Mouse (Mus musculus): ENCODE results near the gene Tnrc6c.
A peak's percentile ranks its signal among the peaks of the same experiment; 100 is the strongest.

Tnrc6c gene

DNA sequence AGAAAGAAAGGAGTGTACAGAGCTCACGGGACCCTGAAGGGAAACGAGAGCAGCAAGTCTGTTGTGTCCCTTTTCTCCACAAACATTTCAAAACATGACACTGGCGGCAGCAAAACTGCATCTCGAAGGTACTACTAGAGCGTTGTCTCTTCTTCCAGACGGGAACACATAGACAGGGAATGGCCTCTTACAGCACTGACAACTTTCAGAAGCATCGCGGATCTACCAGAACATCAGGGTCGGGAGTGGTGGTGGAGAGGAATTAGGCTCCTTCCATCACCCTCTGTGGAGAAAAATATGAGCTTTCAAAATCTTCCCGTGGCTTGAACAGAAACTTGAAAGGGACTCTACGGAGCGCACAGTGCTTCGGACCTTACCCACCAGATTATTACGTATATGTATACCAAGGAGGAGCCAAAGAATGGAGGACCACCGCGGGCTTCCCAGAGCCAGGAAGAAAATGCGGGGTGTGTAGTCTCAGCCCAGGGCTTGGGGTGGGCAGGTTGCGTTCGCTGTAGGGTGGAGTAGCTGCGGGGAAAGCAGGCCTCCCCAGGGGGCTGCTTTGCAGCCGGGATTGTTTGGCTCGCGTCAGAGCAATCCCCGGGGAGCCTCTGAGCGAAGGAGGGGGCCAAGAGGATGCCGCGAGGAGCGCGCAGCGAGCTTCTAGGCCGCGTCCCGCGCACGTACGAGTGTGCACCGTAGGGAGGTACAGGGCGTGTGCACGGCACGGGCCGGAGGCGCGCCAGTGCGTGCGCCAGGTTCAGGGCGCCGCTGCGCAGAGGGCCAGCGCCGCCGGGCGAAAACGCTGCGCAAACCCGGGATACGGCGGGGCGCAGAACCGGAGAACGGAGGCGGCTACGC lies at the start of gene Tnrc6c:
Tnrc6c (plus strand) TSS at position 799 of the 861 bp plus-strand sequence.
- peak; percentile 75 for DNase-seq (ENCODE audit: low read depth, low spot score)

DNA sequence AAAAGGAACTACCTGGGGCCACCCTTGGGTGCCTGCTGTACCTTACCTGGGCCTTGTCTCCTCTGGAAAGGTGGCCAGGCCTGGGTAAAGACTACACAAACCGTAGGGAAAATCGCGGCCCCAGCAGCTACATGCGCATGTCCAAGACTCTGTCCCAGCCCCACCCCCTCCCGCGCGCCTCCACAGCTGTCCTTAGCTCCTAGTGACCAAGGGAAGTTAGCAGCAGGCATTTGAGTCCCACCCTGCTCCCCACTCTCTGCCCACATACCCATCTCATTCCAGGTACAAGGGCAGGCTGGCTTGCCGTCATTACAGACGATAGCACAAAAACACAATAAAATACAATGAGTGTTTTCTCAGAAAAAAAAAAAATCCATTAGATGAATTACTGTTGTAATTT lies 48.0 kb upstream of the Tnrc6c start:
- DNase-seq (ENCODE audit: low read depth, low spot score) = no peak

DNA sequence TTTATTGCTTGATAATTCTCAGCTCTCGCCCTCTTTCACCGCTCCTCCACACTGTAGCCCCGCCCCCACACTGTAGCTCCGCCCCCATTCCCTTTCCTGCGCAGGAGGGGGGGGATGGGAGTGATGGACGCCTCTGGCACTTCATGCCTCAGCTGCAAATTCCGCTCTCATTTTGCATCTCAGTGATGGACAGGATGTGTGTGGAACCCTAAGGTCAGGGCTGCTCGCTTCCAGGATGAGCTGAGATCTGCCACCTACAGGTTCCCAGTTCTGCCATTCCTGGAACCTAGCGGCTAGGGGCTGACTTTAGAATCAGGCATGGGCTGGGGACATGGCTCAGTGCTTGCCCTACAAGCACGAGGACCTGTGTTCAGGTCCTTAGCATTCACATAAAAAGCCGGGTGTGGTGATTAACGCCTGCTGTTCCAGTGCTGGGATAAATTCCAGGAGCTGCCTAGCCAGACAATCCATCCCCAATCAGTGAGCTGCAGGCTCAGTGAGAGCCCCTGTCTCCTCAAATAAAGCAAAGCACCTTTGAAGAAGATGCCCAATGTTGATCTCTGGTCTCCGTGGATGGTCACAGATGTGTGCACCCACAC lies 47.4 kb upstream of the Tnrc6c start:
- no peak for DNase-seq (ENCODE audit: low read depth, low spot score)

- DNase-seq (ENCODE audit: low read depth, low spot score) = no peak
Observed at GRCm38 (mm10) chr11:117608141-117608789, 45.8 kb upstream of the Tnrc6c start.

- DNase-seq (ENCODE audit: low read depth, low spot score) = no peak
Observed at GRCm38 (mm10) chr11:117608976-117609375, 45.1 kb upstream of the Tnrc6c start.

- no peak for DNase-seq (ENCODE audit: low read depth, low spot score)
Observed at GRCm38 (mm10) chr11:117610589-117610988, 43.5 kb upstream of the Tnrc6c start.

- peak; percentile 90 for DNase-seq (ENCODE audit: low read depth, low spot score)
Observed at GRCm38 (mm10) chr11:117611068-117611467, 43.0 kb upstream of the Tnrc6c start.

DNA sequence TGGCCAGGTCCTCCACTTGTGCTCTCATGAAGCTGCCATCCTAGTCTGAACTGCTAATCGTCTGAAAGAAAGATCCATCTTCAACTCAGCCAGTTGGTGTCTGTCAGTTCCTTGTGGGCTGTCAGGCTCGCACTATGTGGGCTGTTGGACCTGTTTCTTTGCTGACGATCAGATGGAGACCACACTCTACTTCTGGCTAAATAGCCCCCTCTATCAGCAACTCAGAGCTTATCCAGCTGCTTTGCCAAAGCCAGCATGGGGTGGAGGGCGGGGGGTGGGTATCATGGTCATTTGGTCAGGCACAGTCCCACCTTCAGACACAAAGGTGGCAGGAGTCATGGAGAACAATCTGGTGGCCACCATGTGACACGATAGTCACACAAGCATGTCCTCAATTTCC lies 42.2 kb upstream of the Tnrc6c start:
- no peak for DNase-seq (ENCODE audit: low read depth, low spot score)

DNA sequence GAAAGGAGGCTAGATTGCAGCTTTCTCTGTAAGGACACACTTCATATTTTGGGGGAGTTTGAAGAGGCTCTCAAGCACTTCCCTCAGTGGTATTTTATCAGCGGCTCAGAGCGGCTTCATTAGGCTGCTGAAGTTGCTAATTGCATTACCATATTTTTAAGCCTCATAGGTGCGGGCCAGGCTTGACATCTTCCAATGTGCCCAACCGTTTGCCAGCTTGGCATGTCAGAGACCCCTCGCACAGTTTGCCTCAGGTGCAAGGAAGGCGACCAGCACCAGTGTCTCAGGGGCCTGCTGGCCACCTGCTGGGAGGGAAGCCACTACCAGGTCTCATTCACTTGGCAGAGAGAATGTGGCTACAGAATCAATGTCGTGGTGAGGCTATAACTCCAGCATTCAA lies 41.2 kb upstream of the Tnrc6c start:
- no peak for DNase-seq (ENCODE audit: low read depth, low spot score)

DNA sequence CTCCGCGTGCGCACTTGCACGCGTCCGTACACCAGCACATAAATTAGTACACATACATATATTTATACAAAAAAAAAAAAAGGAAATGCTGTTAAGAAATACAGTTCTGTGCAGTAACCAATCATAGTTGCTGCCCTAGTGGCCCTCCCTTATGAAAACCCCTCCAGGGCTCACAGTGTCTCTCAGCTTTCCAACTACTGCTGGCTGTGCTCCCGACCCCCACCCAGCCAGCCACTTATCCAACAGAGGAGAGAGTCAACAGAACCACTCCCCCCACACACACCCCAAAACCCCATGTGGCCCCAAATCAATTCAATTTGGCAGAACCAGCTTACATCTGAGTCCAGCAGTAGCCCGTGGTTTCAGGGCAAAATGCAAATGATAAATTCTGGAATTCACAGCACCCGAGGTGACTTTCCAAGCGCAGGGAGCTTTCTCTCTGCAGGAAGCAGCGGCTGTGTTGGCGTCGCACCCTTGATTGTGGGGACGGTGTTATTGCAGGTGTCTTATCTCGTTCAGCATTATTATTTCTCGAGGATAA lies 36.7 kb upstream of the Tnrc6c start:
- DNase-seq (ENCODE audit: low read depth, low spot score) = no peak

GRCm38 (mm10) chr11:117618214-117618613 lies 35.9 kb upstream of the Tnrc6c start:
- DNase-seq (ENCODE audit: low read depth, low spot score) = no peak

DNA sequence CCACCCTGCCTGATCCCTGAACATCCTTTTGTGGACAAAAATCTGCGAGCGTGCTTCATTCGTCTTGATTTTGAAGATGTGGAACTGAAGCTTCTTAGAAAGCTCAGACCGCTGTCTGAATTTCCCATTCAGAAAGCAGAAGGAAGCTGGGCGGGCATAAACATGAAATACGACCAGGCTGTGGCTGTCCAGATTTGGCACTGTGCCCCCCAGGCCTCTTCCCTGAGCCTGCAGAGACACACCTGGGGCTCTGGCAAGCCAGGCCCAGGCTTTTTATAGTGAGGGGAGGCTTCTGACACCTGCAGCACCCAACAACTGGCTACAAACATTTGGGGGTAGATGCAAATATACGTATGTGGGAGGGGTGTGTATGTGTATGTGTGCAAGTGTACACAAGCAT lies 35.3 kb upstream of the Tnrc6c start:
- DNase-seq (ENCODE audit: low read depth, low spot score) = no peak

DNA sequence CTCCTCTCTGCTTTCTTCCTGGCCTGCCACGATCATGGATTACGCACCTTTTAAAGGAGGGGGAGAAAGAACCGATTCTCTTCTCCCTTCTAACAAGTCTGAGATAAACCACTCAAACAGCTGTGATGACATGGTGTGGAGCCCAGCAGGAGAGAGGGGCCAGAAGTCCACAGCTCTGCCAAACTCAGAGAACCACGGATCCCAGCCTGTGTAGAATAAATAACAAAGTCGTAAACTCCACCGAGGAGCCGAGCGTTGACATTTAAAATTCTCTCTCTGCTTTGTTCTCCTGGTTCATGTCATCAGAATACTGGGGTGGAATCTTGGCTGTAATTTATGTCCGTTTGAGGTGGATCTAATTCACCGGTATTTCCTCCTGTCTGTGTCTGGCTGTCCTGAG lies 34.5 kb upstream of the Tnrc6c start:
- DNase-seq (ENCODE audit: low read depth, low spot score) = no peak

DNA sequence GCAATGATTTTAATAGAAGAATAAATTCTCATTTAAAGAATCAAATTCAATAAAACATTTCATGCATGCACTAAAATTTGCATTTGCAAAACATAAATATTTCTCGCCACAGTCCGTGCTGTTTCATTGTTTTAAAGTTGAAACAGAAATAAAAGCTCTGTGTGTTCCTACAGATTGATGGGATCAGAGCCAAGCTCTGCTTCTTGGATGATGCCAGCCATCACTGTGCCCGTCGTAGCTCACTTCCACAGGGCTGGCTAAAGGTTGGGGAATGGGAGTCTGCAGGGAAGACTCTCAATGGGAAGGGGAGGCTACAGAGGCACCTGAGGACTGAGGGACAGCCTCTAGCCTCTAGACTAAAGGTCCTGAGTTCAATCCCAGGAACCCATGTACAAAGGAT lies 28.9 kb upstream of the Tnrc6c start:
- no peak for DNase-seq (ENCODE audit: low read depth, low spot score)

- no peak for DNase-seq (ENCODE audit: low read depth, low spot score)
Observed at GRCm38 (mm10) chr11:117626557-117626956, 27.5 kb upstream of the Tnrc6c start.

GRCm38 (mm10) chr11:117627060-117627562 lies 27.0 kb upstream of the Tnrc6c start:
- DNase-seq (ENCODE audit: low read depth, low spot score) = no peak

GRCm38 (mm10) chr11:117627746-117628311 lies 26.3 kb upstream of the Tnrc6c start:
- no peak for DNase-seq (ENCODE audit: low read depth, low spot score)

GRCm38 (mm10) chr11:117628312-117628779 lies 25.7 kb upstream of the Tnrc6c start:
- no peak for DNase-seq (ENCODE audit: low read depth, low spot score)

DNA sequence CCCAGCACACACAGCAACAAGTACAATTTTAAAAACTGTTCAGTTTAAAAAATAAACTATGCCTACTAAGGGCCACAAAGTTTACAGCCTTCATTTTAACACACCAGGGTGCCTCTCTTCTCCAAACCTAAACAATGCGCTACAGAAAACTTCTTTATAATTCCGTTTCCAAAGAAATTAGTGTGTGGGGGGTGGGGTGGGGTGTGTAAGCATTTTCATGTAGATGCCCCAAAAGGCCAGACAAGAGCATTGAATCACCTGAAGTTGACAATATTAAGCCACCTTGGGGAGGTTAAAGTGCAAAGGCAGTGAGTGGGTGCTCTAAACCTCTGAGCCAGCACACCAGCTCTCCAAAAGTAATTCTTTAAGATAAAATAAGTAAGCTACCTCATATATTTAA lies 24.2 kb upstream of the Tnrc6c start:
- no peak for DNase-seq (ENCODE audit: low read depth, low spot score)

DNA sequence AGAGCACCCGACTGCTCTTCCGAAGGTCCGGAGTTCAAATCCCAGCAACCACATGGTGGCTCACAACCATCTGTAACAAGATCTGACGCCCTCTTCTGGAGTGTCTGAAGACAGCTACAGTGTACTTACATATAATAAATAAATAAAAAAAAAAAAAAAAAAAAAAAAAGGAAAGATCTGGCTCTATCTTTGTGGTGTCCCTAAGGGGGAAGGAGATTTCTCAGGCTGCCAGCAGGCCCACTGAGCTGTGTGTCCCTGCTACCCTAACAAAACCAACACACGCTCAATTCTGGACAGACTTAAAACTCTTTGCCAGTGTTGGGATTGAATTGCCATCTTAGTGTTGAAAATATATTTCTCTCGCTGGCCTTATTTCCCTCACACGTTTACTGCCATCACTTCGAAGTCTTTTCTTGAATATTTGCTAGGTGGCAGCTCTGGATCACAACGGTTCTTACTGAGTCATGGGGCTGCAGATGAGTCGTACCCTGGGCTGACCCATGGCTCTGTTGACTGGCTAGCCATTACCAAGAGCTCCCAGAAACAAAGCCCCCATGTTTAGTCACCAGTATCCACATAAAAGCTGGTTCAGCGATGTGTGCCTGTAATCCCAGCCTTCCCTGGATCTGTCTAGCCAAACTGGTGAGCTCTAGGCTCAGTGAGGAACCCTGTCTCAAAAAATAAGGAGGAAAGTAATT lies 23.1 kb upstream of the Tnrc6c start:
- no peak for DNase-seq (ENCODE audit: low read depth, low spot score)

DNA sequence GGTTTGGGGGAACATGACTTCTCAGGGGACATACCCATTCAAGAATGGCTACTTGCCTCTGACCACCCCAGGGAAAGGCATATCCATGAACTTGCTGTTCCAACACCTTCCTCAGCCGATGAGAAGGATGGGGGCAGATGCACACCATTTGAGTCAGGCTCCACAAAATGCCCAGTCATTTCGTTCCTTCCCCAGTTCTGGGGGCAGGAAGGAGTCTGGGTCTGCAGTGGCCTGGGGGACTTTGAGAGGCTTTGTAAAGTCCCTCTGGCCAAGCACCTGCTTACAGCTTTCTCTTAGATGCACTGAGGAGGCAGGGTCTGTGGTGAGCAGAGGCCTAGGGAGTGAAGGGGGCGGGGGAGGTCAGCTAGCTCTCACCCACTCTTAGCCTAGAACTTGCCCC lies 20.8 kb upstream of the Tnrc6c start:
- DNase-seq (ENCODE audit: low read depth, low spot score) = no peak

Data from WW6 (cell line).